Mouse (Mus musculus): ENCODE results near the gene Trpc3. TPM values are rescaled to one million over a fixed set of nuclear protein-coding genes. Genes with fewer than 3 reads are reported as not detected.
A peak's percentile ranks its signal among the peaks of the same experiment; 100 is the strongest.
"Not testable (repeated sequence)": the region's sequence is repeated elsewhere in the genome, so short reads cannot be mapped to it uniquely, and the experiment has no call there.

Trpc3 gene
- not detected in 2 replicates for total RNA-seq (2014; fragmentation: Nextera tagmentation)
- total RNA-seq (2017) = not detected in 2 replicates

GRCm38 (mm10) chr3:36689392-36690291 is at the start of gene Trpc3:
TSS of gene Trpc3 (minus strand) at chr3:36690167.
- 0 out of 2 replicates have a peak, but pooled peaks have one; percentile 47 for ATAC-seq (replicated peaks; ENCODE audit: low FRiP score, low TSS enrichment, poor library complexity, severe bottlenecking)

GRCm38 (mm10) chr3:36738071-36738470 is 48.1 kb upstream of the Trpc3 start:
- ATAC-seq (replicated peaks; ENCODE audit: low FRiP score, low TSS enrichment, poor library complexity, severe bottlenecking) = no peak

- ATAC-seq (replicated peaks; ENCODE audit: low FRiP score, low TSS enrichment, poor library complexity, severe bottlenecking) = no peak
Measured at GRCm38 (mm10) chr3:36733075-36733474, 43.1 kb upstream of the Trpc3 start.

GRCm38 (mm10) chr3:36726545-36726944 is 36.6 kb upstream of the Trpc3 start:
- ATAC-seq (replicated peaks; ENCODE audit: low FRiP score, low TSS enrichment, poor library complexity, severe bottlenecking) = no peak

- no peak for ATAC-seq (replicated peaks; ENCODE audit: low FRiP score, low TSS enrichment, poor library complexity, severe bottlenecking)
Measured at GRCm38 (mm10) chr3:36721850-36722249, 31.9 kb upstream of the Trpc3 start.

- no peak for ATAC-seq (replicated peaks; ENCODE audit: low FRiP score, low TSS enrichment, poor library complexity, severe bottlenecking)
Measured at GRCm38 (mm10) chr3:36709521-36709920, 19.6 kb upstream of the Trpc3 start.

- no peak for ATAC-seq (replicated peaks; ENCODE audit: low FRiP score, low TSS enrichment, poor library complexity, severe bottlenecking)
Measured at GRCm38 (mm10) chr3:36690292-36690650, 304 bp upstream of the Trpc3 start.

GRCm38 (mm10) chr3:36688874-36689273 is 1.1 kb downstream of the Trpc3 start:
- peak; percentile 65; the same call in 1 of the 2 replicates for ATAC-seq (replicated peaks; ENCODE audit: low FRiP score, low TSS enrichment, poor library complexity, severe bottlenecking)

GRCm38 (mm10) chr3:36675822-36676221 is 14.1 kb downstream of the Trpc3 start:
- no peak for ATAC-seq (replicated peaks; ENCODE audit: low FRiP score, low TSS enrichment, poor library complexity, severe bottlenecking)

- ATAC-seq (replicated peaks; ENCODE audit: low FRiP score, low TSS enrichment, poor library complexity, severe bottlenecking) = no peak
Measured at GRCm38 (mm10) chr3:36667814-36668213, 22.2 kb downstream of the Trpc3 start.

- ATAC-seq (replicated peaks; ENCODE audit: low FRiP score, low TSS enrichment, poor library complexity, severe bottlenecking) = not testable (repeated sequence)
Measured at GRCm38 (mm10) chr3:36645245-36645559, 44.8 kb downstream of the Trpc3 start.

- ATAC-seq (replicated peaks; ENCODE audit: low FRiP score, low TSS enrichment, poor library complexity, severe bottlenecking) = no peak
Measured at GRCm38 (mm10) chr3:36644554-36645244, 45.3 kb downstream of the Trpc3 start.

GRCm38 (mm10) chr3:36643354-36643753 is 46.6 kb downstream of the Trpc3 start:
- ATAC-seq (replicated peaks; ENCODE audit: low FRiP score, low TSS enrichment, poor library complexity, severe bottlenecking) = no peak

GRCm38 (mm10) chr3:36642736-36643135 is 47.2 kb downstream of the Trpc3 start:
- no peak for ATAC-seq (replicated peaks; ENCODE audit: low FRiP score, low TSS enrichment, poor library complexity, severe bottlenecking)

- ATAC-seq (replicated peaks; ENCODE audit: low FRiP score, low TSS enrichment, poor library complexity, severe bottlenecking) = no peak
Measured at GRCm38 (mm10) chr3:36640787-36641186, 49.2 kb downstream of the Trpc3 start.

GRCm38 (mm10) chr3:36635449-36635848 is 54.5 kb downstream of the Trpc3 start:
- ATAC-seq (replicated peaks; ENCODE audit: low FRiP score, low TSS enrichment, poor library complexity, severe bottlenecking) = 0 out of 2 replicates have a peak, but pooled peaks have one; percentile 57

GRCm38 (mm10) chr3:36626803-36627202 is 63.2 kb downstream of the Trpc3 start:
- ATAC-seq (replicated peaks; ENCODE audit: low FRiP score, low TSS enrichment, poor library complexity, severe bottlenecking) = no peak

- no peak for ATAC-seq (replicated peaks; ENCODE audit: low FRiP score, low TSS enrichment, poor library complexity, severe bottlenecking)
Measured at GRCm38 (mm10) chr3:36618181-36618580, 71.8 kb downstream of the Trpc3 start.

- ATAC-seq (replicated peaks; ENCODE audit: low FRiP score, low TSS enrichment, poor library complexity, severe bottlenecking) = no peak
Measured at GRCm38 (mm10) chr3:36613908-36614255, 76.1 kb downstream of the Trpc3 start.

GRCm38 (mm10) chr3:36613202-36613907 is 76.6 kb downstream of the Trpc3 start, which contains the start of gene Bbs7:
TSS of gene Bbs7 (minus strand) at chr3:36613477.
- ATAC-seq (replicated peaks; ENCODE audit: low FRiP score, low TSS enrichment, poor library complexity, severe bottlenecking) = peak; percentile 99

Data from megakaryocyte-erythroid progenitor cell, adult 5-6 weeks (primary cell).